Mouse (Mus musculus) layer of hippocampus, adult 11-12 months (tissue): ENCODE measurements around the gene Npff.
A peak's percentile ranks its signal among the peaks of the same experiment; 100 is the strongest.

ENCODE experiments used
- DNase-seq: peaks from one replicate; pipeline ENCODE4 v3.0.0; 2022; ENCODE audit warnings: low spot score

The Npff gene

GRCm38 (mm10) chr15:102519211-102520141 is 5.3 kb downstream of the Npff start:
- DNase-seq = no peak

DNA sequence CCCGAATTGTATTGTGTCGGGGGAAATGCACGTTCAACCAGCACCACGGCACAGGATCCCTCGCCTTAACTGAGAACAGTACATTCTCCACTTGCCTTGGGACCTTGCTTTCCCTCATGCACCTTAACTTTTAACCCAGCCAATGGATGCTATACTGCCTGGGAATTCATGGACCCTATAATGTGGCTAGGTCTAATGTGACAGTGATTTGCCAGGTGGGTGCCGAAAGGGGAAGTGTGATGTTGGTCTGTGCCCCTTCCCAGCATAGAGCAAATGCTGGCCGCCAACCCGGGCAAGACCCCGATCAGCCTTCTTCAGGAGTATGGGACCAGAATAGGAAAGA is 5.9 kb downstream of the Npff start:
- no peak for DNase-seq

- peak; percentile 100 for DNase-seq
Observed at GRCm38 (mm10) chr15:102517976-102518858, 6.5 kb downstream of the Npff start, which contains the start of gene Tarbp2. Tarbp2 (plus strand) TSS chr15:102518192.

DNA sequence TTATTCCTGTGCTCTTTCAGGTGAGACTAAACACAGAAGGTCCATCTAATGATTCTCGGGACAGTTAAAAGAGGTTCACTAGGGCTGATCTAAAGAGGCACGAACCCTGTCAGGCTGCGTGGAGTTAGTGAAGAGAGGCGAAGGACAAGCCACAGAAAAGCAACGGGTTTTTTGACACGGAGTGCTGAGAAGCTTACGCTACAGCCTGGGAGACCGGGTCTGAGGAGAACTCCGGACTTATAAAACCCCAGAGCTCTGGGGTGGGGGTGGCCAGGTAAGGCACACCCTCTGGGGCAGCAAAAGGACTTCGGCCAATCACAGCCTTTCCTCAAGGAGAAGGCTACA is 7.1 kb downstream of the Npff start:
- DNase-seq = no peak

GRCm38 (mm10) chr15:102516728-102517404 is 7.9 kb downstream of the Npff start, which contains the start of gene Map3k12:
Map3k12 (minus strand) TSS chr15:102517064.
- peak; percentile 76 for DNase-seq

DNA sequence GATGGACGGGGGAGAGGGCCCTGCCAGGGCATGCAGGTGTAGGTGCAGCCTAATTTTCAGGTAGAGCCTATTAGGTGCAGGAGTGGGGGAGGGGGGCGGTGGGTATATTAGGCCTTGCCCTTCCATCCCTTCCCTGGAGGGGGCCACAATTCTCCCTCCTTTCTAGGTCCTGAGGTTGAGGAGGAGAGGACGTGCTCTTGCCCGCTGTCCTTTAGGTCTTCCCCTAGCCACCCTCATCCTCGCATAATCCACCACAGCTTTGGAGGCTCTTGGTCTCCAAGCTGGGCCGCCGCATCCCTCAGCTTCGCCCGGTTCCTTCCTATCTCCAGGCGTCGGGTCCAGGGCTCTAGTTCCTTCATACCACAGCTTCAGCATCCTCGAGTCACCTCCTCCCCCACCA is 8.4 kb downstream of the Npff start:
- no peak for DNase-seq

DNA sequence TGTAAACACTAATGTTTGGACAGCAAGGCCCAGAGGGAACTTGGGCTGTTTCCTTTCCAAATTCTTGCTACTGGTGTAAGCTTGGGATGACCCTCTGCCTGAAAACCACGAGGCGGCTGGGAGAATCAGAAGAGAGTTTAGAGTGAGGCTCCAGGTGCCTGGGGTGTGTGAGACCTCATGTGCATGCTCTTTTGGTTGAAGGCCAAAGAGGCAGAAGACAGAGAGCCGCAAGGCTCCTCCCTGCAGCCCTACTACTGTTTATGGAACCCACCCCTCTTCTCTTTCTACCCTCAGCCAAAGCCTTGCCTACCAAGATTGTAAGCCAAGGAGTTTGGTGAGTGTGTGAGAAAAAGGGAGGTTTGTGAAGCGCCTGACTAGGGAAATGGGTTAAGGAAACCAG is 9.0 kb downstream of the Npff start:
- DNase-seq = no peak

- DNase-seq = no peak
Observed at GRCm38 (mm10) chr15:102515261-102515660, 9.5 kb downstream of the Npff start.

- no peak for DNase-seq
Observed at GRCm38 (mm10) chr15:102513004-102513403, 11.7 kb downstream of the Npff start.

DNA sequence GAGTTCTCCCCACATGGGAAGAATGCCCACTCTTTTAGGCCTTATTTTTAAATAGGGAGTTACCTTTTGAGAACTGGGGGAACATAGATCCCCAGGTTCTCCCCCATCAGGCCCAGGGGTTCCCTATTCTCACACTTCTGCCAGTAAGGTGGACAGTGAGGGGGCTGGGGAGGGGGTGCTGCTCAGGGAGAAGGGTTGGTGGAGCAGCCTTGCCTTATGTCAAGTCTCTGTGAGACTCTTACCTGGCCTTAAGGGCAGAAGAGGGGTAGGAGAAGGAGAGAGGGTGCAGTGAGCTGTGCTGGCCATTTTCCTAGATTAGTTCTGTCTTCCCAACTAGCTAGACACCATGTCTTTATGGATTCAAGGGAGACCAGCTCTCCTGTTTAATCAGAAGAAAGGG is 12.3 kb downstream of the Npff start:
- DNase-seq = no peak

DNA sequence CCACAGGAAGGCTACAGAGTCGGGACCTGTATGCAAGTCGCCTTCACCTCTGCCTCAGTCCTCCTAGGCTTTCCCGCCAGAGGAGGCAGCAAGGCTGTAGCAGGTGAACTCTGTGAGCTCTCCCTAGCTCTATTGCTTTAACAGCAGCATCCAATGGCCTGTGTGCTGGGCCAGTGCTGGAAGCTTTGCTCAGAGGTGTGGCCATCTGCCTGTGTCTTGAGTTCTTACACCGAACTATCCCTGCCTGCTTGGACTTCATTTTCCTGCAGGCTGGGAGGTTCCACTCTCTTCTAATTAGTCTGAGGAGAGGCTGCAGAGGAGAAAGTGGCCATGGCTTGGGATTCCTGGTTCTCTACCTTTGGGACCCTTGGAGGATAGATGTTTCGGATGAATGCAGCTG is 12.7 kb downstream of the Npff start:
- peak; percentile 9 for DNase-seq

GRCm38 (mm10) chr15:102511285-102511833 is 13.4 kb downstream of the Npff start:
- peak; percentile 8 for DNase-seq

DNA sequence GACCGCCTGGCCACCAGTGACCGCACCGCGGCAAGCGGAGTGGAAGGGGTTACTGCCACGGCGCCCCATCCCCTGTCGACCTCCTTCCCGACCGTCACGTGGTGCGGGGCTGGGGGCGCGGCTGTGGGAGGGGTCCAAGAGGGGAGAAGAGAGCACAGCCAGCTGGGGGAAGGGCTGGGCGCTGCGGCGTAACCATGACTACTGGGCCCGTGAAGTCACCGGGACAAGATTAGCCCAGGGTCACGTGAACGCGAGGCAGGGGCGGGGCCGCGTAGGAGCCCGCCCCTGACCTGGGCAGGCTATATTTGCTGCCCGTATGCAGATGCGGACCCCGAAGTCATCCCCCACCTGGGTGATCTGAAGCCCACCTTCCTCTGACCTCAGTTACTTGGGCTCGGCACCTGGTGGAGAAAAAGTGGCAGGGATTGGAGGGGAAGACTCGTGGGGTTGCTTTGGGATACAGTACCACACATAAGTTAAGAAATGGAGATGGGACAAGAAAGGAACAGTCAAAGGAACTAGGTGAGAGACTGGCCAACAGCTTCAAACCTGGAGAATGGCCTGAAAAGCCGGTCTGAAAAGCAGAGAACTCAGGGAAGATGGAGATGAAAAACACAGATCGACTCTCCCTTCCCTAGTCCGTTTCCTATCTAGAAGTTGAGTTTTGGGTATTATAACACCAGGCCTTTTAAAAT is 14.0 kb downstream of the Npff start:
- DNase-seq = peak; percentile 90

DNA sequence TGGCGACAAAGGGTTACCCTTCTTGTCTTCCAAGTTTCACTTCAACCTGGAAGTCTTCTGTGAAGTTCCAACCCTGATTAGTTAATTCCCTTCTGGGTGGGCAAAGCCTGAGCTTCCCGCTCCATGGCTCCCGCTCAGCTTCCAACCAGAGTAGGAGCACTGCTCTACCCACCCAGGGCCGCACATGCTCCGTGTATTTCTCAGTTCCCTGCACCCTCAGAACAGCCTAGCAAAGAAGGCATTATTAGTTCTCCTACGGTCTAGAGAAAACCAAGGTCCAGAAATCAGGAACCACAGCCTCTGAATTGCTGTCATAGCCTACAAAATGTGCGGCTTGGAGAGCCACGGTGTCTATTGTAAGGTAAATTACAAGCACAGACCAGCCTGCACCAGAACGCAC is 14.6 kb downstream of the Npff start:
- peak; percentile 47 for DNase-seq

DNA sequence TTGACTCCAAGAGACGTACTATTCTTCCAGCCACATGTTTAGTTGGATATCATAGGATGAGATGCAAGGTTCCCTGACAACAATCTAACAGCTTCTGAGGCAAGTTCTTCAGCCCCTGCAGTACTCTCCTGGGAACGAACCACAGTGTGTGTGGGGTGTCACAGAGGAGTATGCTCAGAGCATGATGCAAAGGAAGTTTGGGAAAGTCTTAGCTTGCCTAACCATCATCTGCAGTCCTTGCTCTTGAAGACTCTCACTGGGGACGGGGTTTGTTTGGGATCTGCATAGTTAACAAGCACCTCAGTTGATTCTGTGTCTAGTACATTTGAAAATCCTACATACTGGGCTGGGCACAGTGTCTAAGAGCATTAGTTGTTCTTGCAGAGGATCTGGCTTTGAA is 16.4 kb downstream of the Npff start:
- DNase-seq = peak; percentile 3

DNA sequence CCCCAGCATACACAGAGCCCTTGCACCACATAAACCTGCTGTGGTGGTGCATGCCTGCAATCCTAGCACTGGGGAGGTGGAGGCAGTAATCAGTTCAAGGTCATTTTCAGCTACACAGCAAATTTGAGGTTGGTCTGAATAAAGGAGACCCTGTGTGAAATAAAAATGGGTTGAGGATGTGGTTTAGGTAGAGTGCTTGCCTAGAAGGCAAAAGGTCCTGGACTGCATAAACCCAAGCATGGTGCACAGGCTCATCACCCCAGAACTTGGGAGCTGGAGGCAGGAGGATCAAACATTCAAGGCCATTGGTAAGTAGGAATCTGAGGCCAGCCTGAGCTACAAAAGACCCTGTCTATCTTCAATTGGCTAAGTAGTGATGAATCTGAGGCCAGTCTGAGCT is 17.2 kb downstream of the Npff start:
- peak; percentile 4 for DNase-seq

DNA sequence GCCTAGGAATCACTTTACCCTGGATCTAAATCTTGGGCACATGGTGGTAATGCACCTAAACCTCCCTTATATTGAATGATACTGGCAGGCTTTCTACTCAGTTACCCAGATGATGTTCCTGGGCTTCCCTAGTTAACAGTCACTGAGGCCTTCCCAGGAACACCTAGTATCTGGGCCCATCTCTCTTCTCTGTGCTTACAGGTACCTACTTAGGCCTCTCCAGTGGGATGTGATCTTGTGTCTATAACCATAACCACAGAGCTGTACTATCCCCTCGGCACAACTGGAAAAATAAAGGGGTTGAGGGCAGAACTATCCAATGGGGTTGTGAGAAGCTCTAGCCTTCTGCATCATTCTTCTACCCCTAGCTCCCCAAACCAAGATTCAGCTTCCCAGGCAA is 17.9 kb downstream of the Npff start:
- peak; percentile 2 for DNase-seq

- DNase-seq = no peak
Observed at GRCm38 (mm10) chr15:102506464-102506830, 18.3 kb downstream of the Npff start.

DNA sequence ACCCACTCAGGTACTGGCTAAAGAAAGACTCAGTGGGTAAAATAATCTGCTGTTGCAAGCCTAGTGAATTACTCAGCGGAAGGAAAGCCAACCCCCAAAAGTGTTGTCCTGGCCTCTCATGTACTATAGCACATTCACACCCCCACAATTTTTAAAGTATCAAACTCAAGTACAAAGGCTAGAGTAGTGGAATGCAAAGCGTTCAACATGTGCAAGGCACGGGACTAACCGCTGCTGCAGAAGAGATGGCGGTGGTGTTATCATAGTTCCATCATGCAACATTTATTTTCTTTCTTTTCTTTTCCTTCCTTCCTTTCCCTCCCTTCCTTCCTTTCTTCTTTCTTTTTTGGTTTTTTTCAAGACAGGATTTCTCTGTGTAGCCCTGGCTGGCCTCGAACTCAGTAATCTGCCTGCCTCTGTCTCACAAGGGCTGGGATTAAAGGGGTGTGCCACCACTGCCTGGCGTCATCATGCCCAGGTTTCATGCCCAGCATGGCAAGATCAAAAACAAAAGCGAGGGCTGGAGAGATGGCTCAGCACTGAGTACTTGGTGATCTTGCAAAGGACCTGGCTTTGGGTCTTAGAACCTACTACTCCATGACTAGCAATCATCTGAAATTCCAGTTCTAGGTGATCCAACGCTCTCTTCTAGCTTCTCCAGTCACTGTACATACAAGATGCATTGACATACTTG is 18.8 kb downstream of the Npff start:
- peak; percentile 2 for DNase-seq

GRCm38 (mm10) chr15:102505073-102505769 is 19.5 kb downstream of the Npff start:
- peak; percentile 8 for DNase-seq
